Mouse (Mus musculus) G1E (cell line): ENCODE measurements at regions not wholly inside any gene's neighbourhood (a gene's known extent, or its start where the extent isn't known, plus 50 kb on each side); places are given as distances from the start of the nearest gene placed in this dataset.

Source experiments
- ATAC-seq: 2 replicates; pipeline ENCODE4 v1.8.0; 2016; ENCODE audit warnings: mild to moderate bottlenecking; ENCODE audit not compliant: insufficient number of reproducible peaks, poor library complexity, low FRiP score, severe bottlenecking; ENCODE audit errors: extremely low read depth
- DNase-seq: peaks from one replicate; pipeline ENCODE4 v3.0.0; 2012; ENCODE audit warnings: low spot score
- H3K27me3 ChIP-seq: 2 replicates; pipeline ENCODE4 v1.6.1; 2012; ENCODE audit warnings: mild to moderate bottlenecking, low read length, inconsistent platforms; ENCODE audit not compliant: insufficient read depth
- H3K36me3 ChIP-seq: replicated peaks from 2 replicates; pipeline ENCODE3; 2012; ENCODE audit warnings: mild to moderate bottlenecking, inconsistent platforms
- H3K4me1 ChIP-seq: 2 replicates; pipeline ENCODE4 v1.6.1; 2012; ENCODE audit warnings: low read depth, low read length, inconsistent platforms, mixed read lengths; ENCODE audit not compliant: insufficient read depth
- H3K4me3 ChIP-seq: 2 replicates; pipeline ENCODE4 v1.5.1; 2012; ENCODE audit warnings: low read depth, mild to moderate bottlenecking, inconsistent platforms, low read length, moderate library complexity, mixed read lengths
- H3K9me3 ChIP-seq: replicated peaks from 2 replicates; pipeline ENCODE4 v1.6.1; 2012; ENCODE audit warnings: inconsistent platforms
- CTCF ChIP-seq: IDR thresholded peaks from 2 replicates; pipeline ENCODE4 v1.5.1; 2012; ENCODE audit warnings: low read depth, low read length, inconsistent platforms, mixed read lengths
- GATA1 ChIP-seq: IDR thresholded peaks from 2 replicates; pipeline ENCODE4 v1.6.1; 2012; ENCODE audit warnings: borderline replicate concordance, low read length, inconsistent platforms, mixed read lengths
- GATA2 ChIP-seq: IDR thresholded peaks from 2 replicates; pipeline ENCODE4 v1.6.1; 2012; ENCODE audit warnings: low read depth, low read length, inconsistent platforms, borderline replicate concordance
- POLR2AphosphoS5 ChIP-seq: IDR thresholded peaks from 2 replicates; pipeline ENCODE4 v1.6.1; 2012; ENCODE audit warnings: low read depth, low read length, inconsistent platforms; ENCODE audit not compliant: insufficient replicate concordance
- TAL1 ChIP-seq: conservative IDR thresholded peaks from 2 replicates; pipeline ENCODE4 v1.6.1; 2012; ENCODE audit warnings: low read depth, low read length, inconsistent platforms, mixed read lengths

- Histone ChIP-seq H3K27me3 (peaks cover 50% of the 10 kb centered on the region), H3K9me3 (no peaks in the 10 kb centered on the region), H3K4me3 (no peak overlapping the region), H3K36me3 (no peaks in the 10 kb centered on the region), H3K4me1 (no peaks in the 10 kb centered on the region)
- TF ChIP-seq TAL1 (no peak), GATA1 (no peak), POLR2AphosphoS5 (no peak), GATA2 (no peak), CTCF (no peak)
- ATAC-seq, result no peak
- no peak for DNase-seq
These were observed 199.7 kb downstream of the Ly86 start for GRCm38 (mm10) chr13:37544696-37545095.

GRCm38 (mm10) chr13:37546556-37546955 is 201.5 kb downstream of the Ly86 start:
- Histone ChIP-seq H3K27me3 (peaks cover 42% of the 10 kb centered on the region), H3K4me3 (no peak overlapping the region), H3K9me3 (no peaks in the 10 kb centered on the region), H3K4me1 (no peaks in the 10 kb centered on the region), H3K36me3 (no peaks in the 10 kb centered on the region)
- ATAC-seq (no peak), DNase-seq (no peak)
- TF ChIP-seq CTCF (no peak), GATA2 (no peak), POLR2AphosphoS5 (no peak), TAL1 (no peak), GATA1 (no peak)

DNA sequence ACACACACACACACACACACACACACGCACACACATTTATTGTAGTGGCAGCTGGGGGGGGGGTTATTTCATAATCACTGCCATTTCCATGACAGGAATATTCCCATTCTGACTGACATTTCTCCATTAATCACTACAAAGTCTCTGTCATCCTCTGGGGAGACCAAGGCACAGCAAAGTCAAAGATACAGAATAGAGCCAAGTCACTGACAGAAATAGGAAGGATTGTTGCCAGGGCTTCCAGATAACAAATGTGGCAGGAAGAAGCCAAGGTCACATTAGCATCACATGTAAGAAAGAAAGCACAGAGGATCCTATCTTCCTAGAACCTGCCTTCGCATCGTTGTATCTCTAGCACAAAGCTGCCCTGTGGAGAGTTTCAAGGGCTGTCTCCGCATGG is 205.6 kb downstream of the Ly86 start:
- ATAC-seq, result no peak
- Histone ChIP-seq H3K4me1 (no peaks in the 10 kb centered on the region), H3K4me3 (no peak overlapping the region)

DNA sequence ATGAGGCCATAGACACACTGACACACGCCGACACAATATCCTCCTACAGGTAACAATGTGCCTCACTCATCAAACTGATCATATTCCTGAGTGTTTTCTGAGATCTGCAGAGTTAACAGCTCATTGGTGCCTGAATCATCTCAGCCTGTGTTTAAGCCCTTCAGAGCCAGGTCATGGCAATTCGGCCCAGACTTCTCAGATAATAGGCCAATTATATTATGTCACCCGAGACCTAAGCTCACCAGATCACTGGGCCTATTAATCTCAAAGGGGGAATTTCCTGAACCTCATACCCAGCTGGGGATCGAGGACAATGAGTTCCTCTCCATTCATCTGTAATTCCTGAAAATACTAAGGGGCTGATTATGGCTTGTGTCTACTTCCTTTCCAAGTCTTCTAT is 208.4 kb downstream of the Ly86 start:
- TF ChIP-seq GATA2 (no peak), POLR2AphosphoS5 (no peak), CTCF (no peak)
- DNase-seq, result no peak

More for the DNA sequence above, 205.6 kb downstream of the Ly86 start:
- TF ChIP-seq CTCF, result no peak
- TF ChIP-seq POLR2AphosphoS5, result no peak
- TF ChIP-seq GATA2, result no peak
- no peak for TF ChIP-seq GATA1
- TF ChIP-seq TAL1, result no peak
- Histone ChIP-seq H3K36me3 (no peaks in the 10 kb centered on the region), H3K9me3 (no peaks in the 10 kb centered on the region), H3K27me3 (peaks cover 34% of the 10 kb centered on the region)
- DNase-seq, result no peak

DNA sequence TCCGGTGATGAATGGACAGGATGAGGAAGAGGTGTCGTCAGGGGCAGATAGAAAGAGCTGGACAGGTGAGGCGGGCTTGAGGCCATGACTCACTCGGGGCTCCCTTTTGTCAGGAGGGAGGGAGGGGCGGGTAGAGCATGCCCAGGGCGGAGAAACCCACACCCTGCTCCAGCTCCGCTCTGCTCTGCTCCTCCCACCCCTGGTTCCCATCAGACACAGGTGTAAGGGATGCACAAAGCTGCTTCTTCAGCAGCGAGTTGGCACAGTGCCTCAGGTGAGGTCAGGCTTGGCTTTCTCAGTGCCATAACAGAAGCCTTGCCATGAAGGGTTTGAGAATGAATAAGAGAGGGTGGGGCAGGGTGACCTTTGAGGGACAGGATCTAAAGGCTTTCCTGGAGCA is 212.2 kb downstream of the Ly86 start:
- H3K36me3 ChIP-seq, result no peaks in the 10 kb centered on the region
- H3K9me3 ChIP-seq, result no peaks in the 10 kb centered on the region
- H3K4me1 ChIP-seq, result no peaks in the 10 kb centered on the region
- no peak for ATAC-seq
- TF ChIP-seq TAL1 (no peak), POLR2AphosphoS5 (no peak), GATA2 (no peak), GATA1 (no peak), CTCF (no peak)
- no peak overlapping the region for H3K4me3 ChIP-seq
- DNase-seq, result no peak
- peaks cover 29% of the 10 kb centered on the region for H3K27me3 ChIP-seq

More for the DNA sequence above, 208.4 kb downstream of the Ly86 start:
- Histone ChIP-seq H3K4me1 (no peaks in the 10 kb centered on the region), H3K4me3 (no peak overlapping the region), H3K9me3 (no peaks in the 10 kb centered on the region), H3K27me3 (peaks cover 24% of the 10 kb centered on the region), H3K36me3 (no peaks in the 10 kb centered on the region)
- no peak for ATAC-seq

DNA sequence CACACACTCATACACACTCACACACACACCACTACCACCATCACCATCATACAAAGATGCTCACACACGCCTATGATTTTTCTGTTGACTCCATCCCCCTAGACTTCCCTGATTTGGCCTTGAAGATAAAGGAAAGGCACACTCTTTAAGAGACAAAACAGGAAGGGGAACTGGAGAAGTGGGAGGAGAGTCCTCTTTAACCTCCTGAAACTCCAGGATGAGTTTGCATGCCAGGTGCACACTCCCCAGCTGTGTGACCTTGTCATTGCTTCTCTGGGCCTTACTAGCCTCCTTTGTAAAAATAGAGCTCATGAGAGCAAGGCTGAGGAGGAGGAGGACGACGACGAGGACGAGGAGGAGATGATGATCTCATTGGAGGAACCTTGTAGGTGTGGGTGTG is 212.8 kb downstream of the Ly86 start:
- Histone ChIP-seq H3K27me3 (peaks cover 31% of the 10 kb centered on the region), H3K4me1 (no peaks in the 10 kb centered on the region), H3K36me3 (no peaks in the 10 kb centered on the region), H3K4me3 (no peak overlapping the region), H3K9me3 (no peaks in the 10 kb centered on the region)
- ATAC-seq (no peak), DNase-seq (no peak)
- TF ChIP-seq POLR2AphosphoS5, result no peak
- no peak for TF ChIP-seq GATA2
- no peak for TF ChIP-seq CTCF
- TF ChIP-seq TAL1, result no peak
- no peak for TF ChIP-seq GATA1

- H3K9me3 ChIP-seq, result no peaks in the 10 kb centered on the region
- no peak for ATAC-seq
- peaks cover 30% of the 10 kb centered on the region for H3K27me3 ChIP-seq
- H3K4me1 ChIP-seq, result no peaks in the 10 kb centered on the region
- DNase-seq, result no peak
- H3K36me3 ChIP-seq, result no peaks in the 10 kb centered on the region
- TF ChIP-seq TAL1, result no peak
- TF ChIP-seq GATA2, result no peak
- no peak for TF ChIP-seq CTCF
- TF ChIP-seq GATA1, result no peak
- TF ChIP-seq POLR2AphosphoS5, result no peak
- no peak overlapping the region for H3K4me3 ChIP-seq
These were observed 214.0 kb downstream of the Ly86 start for GRCm38 (mm10) chr13:37559056-37559455.
